In the genomic region with DNA sequence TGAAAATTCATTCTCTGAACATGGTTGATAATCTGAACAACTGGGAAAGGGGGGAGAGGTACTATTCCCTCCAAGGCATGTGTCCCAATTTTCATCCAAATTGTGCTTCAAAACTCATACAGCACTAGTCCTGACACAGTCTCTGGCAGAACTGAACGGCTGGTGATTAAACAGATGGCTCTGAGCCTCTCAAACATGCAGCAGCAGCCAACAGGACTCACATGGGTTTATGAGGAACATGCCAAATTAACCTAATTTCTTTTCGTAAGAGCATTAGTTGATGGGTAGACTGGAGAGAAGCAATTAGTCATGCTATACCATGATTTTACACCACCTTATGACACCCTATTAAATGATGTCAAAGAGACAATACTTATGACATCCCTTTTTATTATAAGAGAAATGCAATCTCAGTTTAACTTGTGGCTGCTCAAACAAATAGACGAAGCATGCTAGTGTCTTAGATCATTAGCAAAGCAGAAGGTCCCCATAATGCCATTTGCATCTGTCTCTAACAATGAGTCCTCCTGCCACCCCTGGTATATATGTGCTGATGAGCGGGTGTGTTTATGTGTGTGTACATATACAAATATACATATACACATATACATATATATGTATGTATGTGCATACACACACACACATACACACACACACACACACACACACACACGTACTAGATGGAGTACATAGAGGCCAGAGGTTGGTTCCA, we compare ENCODE assay signal across 24 mouse cellular contexts. TPM values are rescaled to one million over a fixed set of nuclear protein-coding genes. Genes with fewer than 3 reads are reported as not detected.
A peak's percentile ranks its signal among the peaks of the same experiment; 100 is the strongest.
DNase-seq lines count a peak whose midpoint lies in the region; ATAC-seq lines count a peak whose summit lies in the region.
"Had no signal": no experiment of that assay in that cellular context is flagged by ENCODE, and none has a peak within 500 bp of the region (broad histone marks: within the 10 kb centered on the region; RNA-seq: fewer than 3 reads in every experiment).

No protein-coding gene starts in this region.

- no peak overlapping the region for H3K4me2 ChIP-seq in hindbrain, embryonic 15.5 days
- H3K4me2 ChIP-seq: embryonic facial prominence, embryonic 13.5 days had no signal

- no peak overlapping the region for H3K27ac ChIP-seq in hindbrain, embryonic 15.5 days (replicated peaks)
- no peak overlapping the region for H3K27ac ChIP-seq in hindbrain, embryonic 10.5 days
- H3K27ac ChIP-seq: embryonic facial prominence, embryonic 13.5 days; stomach, postnatal 0 days had no signal

- ATAC-seq in hindbrain, embryonic 15.5 days (ENCODE audit: low FRiP score, low read depth): peak; percentile 27; the same call in 1 of the 2 replicates
- ATAC-seq: activated CD4-positive, CD25-positive, alpha-beta regulatory T cell, adult 4 months; CD4-positive, CD25-positive, alpha-beta regulatory T cell, adult 4 months; intestine, postnatal 0 days; midbrain, embryonic 16.5 days had no signal

- H3K4me1 ChIP-seq in hindbrain, embryonic 15.5 days (replicated peaks): no peaks in the 10 kb centered on the region
- H3K4me1 ChIP-seq in hindbrain, embryonic 10.5 days (replicated peaks): no peaks in the 10 kb centered on the region
- H3K4me1 ChIP-seq: embryonic facial prominence, embryonic 13.5 days had no signal

- WGBS in hindbrain, embryonic 15.5 days: 60% methylated on average over 5 of the region's 5 CpGs
- WGBS in hindbrain, embryonic 10.5 days: 86% methylated on average over 5 of the region's 5 CpGs

- no peak overlapping the region for H3K9ac ChIP-seq in hindbrain, embryonic 15.5 days
- H3K9ac ChIP-seq: embryonic facial prominence, embryonic 13.5 days had no signal

- H3K9me3 ChIP-seq in hindbrain, embryonic 15.5 days: no peaks in the 10 kb centered on the region
- no peaks in the 10 kb centered on the region for H3K9me3 ChIP-seq in hindbrain, embryonic 10.5 days
- H3K9me3 ChIP-seq: embryonic facial prominence, embryonic 13.5 days had no signal

- DNase-seq in cerebellum, postnatal 10 days: peak; percentile 55 to 60
- DNase-seq in cerebellum, adult 9-10 months: no peak
- no peak for DNase-seq in hindbrain, embryonic 10.5 days (ENCODE audit: low spot score)
- DNase-seq in retina, postnatal 1 day: peak; percentile 67
- no peak for DNase-seq in retina, embryonic 14.5 days (ENCODE audit: low spot score)
- peak; percentile 46 for DNase-seq in telencephalon, adult 2 months (ENCODE audit: low read depth, low spot score)
- no peak for DNase-seq in gastrocnemius, adult 8-10 months (ENCODE audit: low spot score in 2 of 2)
- DNase-seq: adrenal gland, postnatal 25 days; gastrocnemius, postnatal 25 days; liver; lung, postnatal 10 days; right cerebral cortex, adult 18-20 months had no signal

- no peaks in the 10 kb centered on the region for H3K27me3 ChIP-seq in hindbrain, embryonic 15.5 days
- no peaks in the 10 kb centered on the region for H3K27me3 ChIP-seq in hindbrain, embryonic 10.5 days (ENCODE audit: insufficient read depth, poor library complexity, severe bottlenecking)
- H3K27me3 ChIP-seq: embryonic facial prominence, embryonic 13.5 days had no signal

- no peak overlapping the region for H3K4me3 ChIP-seq in hindbrain, embryonic 15.5 days
- H3K4me3 ChIP-seq in hindbrain, embryonic 10.5 days: no peak overlapping the region
- H3K4me3 ChIP-seq: embryonic facial prominence, embryonic 13.5 days had no signal

- H3K36me3 ChIP-seq in hindbrain, embryonic 15.5 days: no peaks in the 10 kb centered on the region
- H3K36me3 ChIP-seq in hindbrain, embryonic 10.5 days: no peaks in the 10 kb centered on the region
- H3K36me3 ChIP-seq: embryonic facial prominence, embryonic 13.5 days had no signal

RNA-seq across cellular contexts. Expression of gene Aste1, which starts 31.5 kb away (rescaled TPM):
- 12.0 and 12.4 TPM in 2 replicates for polyA plus RNA-seq in hindbrain, embryonic 15.5 days (2015; fragmentation: Nextera tagmentation; extraction: Ambion mirVana)
- polyA plus RNA-seq in hindbrain, embryonic 10.5 days (2016; fragmentation: Nextera tagmentation; extraction: Ambion mirVana): 15.0 and 15.4 TPM in 2 replicates
- 1 to 10 TPM; 1.4 to 3.1 (median 2.2) TPM for total RNA-seq in gastrocnemius, adult 8-10 months (2022)

RNA-seq across cellular contexts. Expression of gene Nek11, which starts 31.6 kb away (rescaled TPM):
- polyA plus RNA-seq in hindbrain, embryonic 15.5 days (2015; fragmentation: Nextera tagmentation; extraction: Ambion mirVana): 2.7 and 2.9 TPM in 2 replicates
- 1.1 and 1.5 TPM in 2 replicates for polyA plus RNA-seq in hindbrain, embryonic 10.5 days (2016; fragmentation: Nextera tagmentation; extraction: Ambion mirVana)
- not detected for total RNA-seq in gastrocnemius, adult 8-10 months (2022)
- total RNA-seq: adrenal gland, postnatal 25 days; gastrocnemius, postnatal 25 days; heart, adult 8-10 months; hematopoietic stem cell, adult 5-6 weeks; megakaryocyte-erythroid progenitor cell, adult 5-6 weeks had no signal
- polyA plus RNA-seq: large intestine, adult 2 months; liver, embryonic 16.5 days had no signal

Comparison
In these comparisons a context has a peak if more than half of its experiments do, and no peak if none do; other contexts are left out.
1. DNase-seq: peak in cerebellum, postnatal 10 days (2 of 2), retina, postnatal 1 day (single experiment) and telencephalon, adult 2 months (single experiment); none in cerebellum, adult 9-10 months (single experiment), hindbrain, embryonic 10.5 days (single experiment), retina, embryonic 14.5 days (single experiment) and gastrocnemius, adult 8-10 months (0 of 2).